ENCODE assay signal across 9 mouse cellular contexts in genomic region chr9:107290897-107291296, GRCm38 (mm10). TPM values are rescaled to one million over a fixed set of nuclear protein-coding genes. Genes with fewer than 3 reads are reported as not detected.
A peak's percentile ranks its signal among the peaks of the same experiment; 100 is the strongest.
DNase-seq lines count a peak whose midpoint lies in the region; ATAC-seq and TF ChIP-seq lines count a peak whose summit lies in the region.
"Had no signal": no experiment of that assay in that cellular context is flagged by ENCODE, and none has a peak within 500 bp of the region (broad histone marks: within the 10 kb centered on the region; RNA-seq: fewer than 3 reads in every experiment).

No protein-coding gene starts in this region.

- no peaks in the 10 kb centered on the region for H3K36me3 ChIP-seq in heart, embryonic 11.5 days (ENCODE audit: control insufficient read depth, insufficient read depth, low read length)
- H3K36me3 ChIP-seq in forebrain, embryonic 14.5 days (ENCODE audit: control insufficient read depth, insufficient read depth, low read length), result no peaks in the 10 kb centered on the region
- no peaks in the 10 kb centered on the region for H3K36me3 ChIP-seq in hindbrain, embryonic 15.5 days
- H3K36me3 ChIP-seq in midbrain, embryonic 13.5 days, result no peaks in the 10 kb centered on the region
- H3K36me3 ChIP-seq in spleen, adult 2 months (ENCODE audit: control insufficient read depth, insufficient read depth, low read length), result peaks cover 2% of the 10 kb centered on the region; the same call in 1 of the 2 replicates
- H3K36me3 ChIP-seq: limb, embryonic 15.5 days had no signal

- intact Hi-C loops in left cerebral cortex, postnatal 14 days (cut with DNase I), result loop anchor here (5.0 kb wide), 2 partner anchors 44 to 389 kb away; no protein-coding TSS in a partner anchor

- H3K9ac ChIP-seq in heart, embryonic 11.5 days (ENCODE audit: low read depth, low read length), result no peak overlapping the region
- no peak overlapping the region for H3K9ac ChIP-seq in forebrain, embryonic 14.5 days (ENCODE audit: low read length)
- H3K9ac ChIP-seq in hindbrain, embryonic 15.5 days, result no peak overlapping the region
- H3K9ac ChIP-seq in midbrain, embryonic 13.5 days (replicated peaks), result no peak overlapping the region
- H3K9ac ChIP-seq: limb, embryonic 15.5 days had no signal

- no peak for TF ChIP-seq POLR2A in spleen, adult 2 months (IDR thresholded peaks at IDR 0.05; ENCODE audit: low read depth, low read length)

- H3K27me3 ChIP-seq in heart, embryonic 11.5 days (ENCODE audit: control insufficient read depth, insufficient read depth, low read length), result peaks cover 2% of the 10 kb centered on the region; the same call in 1 of the 2 replicates
- H3K27me3 ChIP-seq in forebrain, embryonic 14.5 days (replicated peaks; ENCODE audit: control insufficient read depth, insufficient read depth, low read length), result peaks cover 5% of the 10 kb centered on the region
- peaks cover 14% of the 10 kb centered on the region for H3K27me3 ChIP-seq in hindbrain, embryonic 15.5 days
- peaks cover 39% of the 10 kb centered on the region for H3K27me3 ChIP-seq in midbrain, embryonic 13.5 days
- H3K27me3 ChIP-seq in spleen, adult 2 months (ENCODE audit: control insufficient read depth, insufficient read depth, low read length), result no peaks in the 10 kb centered on the region

- WGBS in heart, embryonic 11.5 days (ENCODE audit: insufficient replicate concordance), result 26% methylated on average over 10 of the region's 10 CpGs
- WGBS in forebrain, embryonic 14.5 days, result 30% methylated on average over 10 of the region's 10 CpGs
- 30% methylated on average over 10 of the region's 10 CpGs for WGBS in hindbrain, embryonic 15.5 days
- 30% methylated on average over 10 of the region's 10 CpGs for WGBS in midbrain, embryonic 13.5 days
- WGBS in spleen, adult 2 months, result 33% methylated on average over 10 of the region's 10 CpGs

- peak; percentile 97 for DNase-seq in heart, adult 11 months
- peak; percentile 84 for DNase-seq in forebrain, embryonic 14.5 days (ENCODE audit: low spot score)
- DNase-seq in left cerebral cortex, postnatal 14 days (ENCODE audit: low spot score in 2 of 2), result peak; percentile 68 to 87
- DNase-seq in spleen, adult 2 months (ENCODE audit: low read depth in 1 of 2, low spot score in 2 of 2), result peak; percentile 45 to 82

- H3K4me2 ChIP-seq in heart, embryonic 11.5 days, result no peak overlapping the region
- no peak overlapping the region for H3K4me2 ChIP-seq in forebrain, embryonic 14.5 days (ENCODE audit: low read length)
- no peak overlapping the region for H3K4me2 ChIP-seq in hindbrain, embryonic 15.5 days
- H3K4me2 ChIP-seq in midbrain, embryonic 13.5 days (replicated peaks), result no peak overlapping the region

- H3K4me1 ChIP-seq in heart, embryonic 11.5 days (ENCODE audit: control insufficient read depth, insufficient read depth, low read length), result peaks cover 19% of the 10 kb centered on the region; the same call in 1 of the 2 replicates
- H3K4me1 ChIP-seq in forebrain, embryonic 14.5 days (ENCODE audit: control insufficient read depth, insufficient read depth, low read length), result peaks cover 6% of the 10 kb centered on the region; the same call in 1 of the 2 replicates
- peaks cover 13% of the 10 kb centered on the region for H3K4me1 ChIP-seq in hindbrain, embryonic 15.5 days (replicated peaks)
- peaks cover 15% of the 10 kb centered on the region for H3K4me1 ChIP-seq in midbrain, embryonic 13.5 days (replicated peaks)
- peaks cover under 1% of the 10 kb centered on the region; the same call in 1 of the 2 replicates for H3K4me1 ChIP-seq in spleen, adult 2 months (ENCODE audit: control insufficient read depth, insufficient read depth, insufficient read length)

- H3K4me3 ChIP-seq in heart, embryonic 11.5 days (ENCODE audit: low read depth, low read length), result no peak overlapping the region
- no peak overlapping the region for H3K4me3 ChIP-seq in forebrain, embryonic 14.5 days (ENCODE audit: low read depth, low read length)
- H3K4me3 ChIP-seq in hindbrain, embryonic 15.5 days, result no peak overlapping the region
- H3K4me3 ChIP-seq in midbrain, embryonic 13.5 days (replicated peaks), result no peak overlapping the region
- no peak overlapping the region for H3K4me3 ChIP-seq in spleen, adult 2 months (ENCODE audit: extremely low read depth, insufficient read depth, insufficient read length)
- H3K4me3 ChIP-seq: limb, embryonic 15.5 days had no signal

- no peaks in the 10 kb centered on the region for H3K9me3 ChIP-seq in heart, embryonic 11.5 days (replicated peaks; ENCODE audit: control insufficient read depth, low read length)
- H3K9me3 ChIP-seq in forebrain, embryonic 14.5 days (replicated peaks; ENCODE audit: control insufficient read depth, low read length), result no peaks in the 10 kb centered on the region
- no peaks in the 10 kb centered on the region for H3K9me3 ChIP-seq in hindbrain, embryonic 15.5 days
- H3K9me3 ChIP-seq in midbrain, embryonic 13.5 days, result no peaks in the 10 kb centered on the region
- H3K9me3 ChIP-seq: limb, embryonic 15.5 days had no signal

- no peak for ATAC-seq in heart, embryonic 11.5 days (replicated peaks; ENCODE audit: insufficient number of reproducible peaks, low FRiP score, low TSS enrichment)
- peak; percentile 50; the same call in 1 of the 2 replicates for ATAC-seq in cerebellum, adult (ENCODE audit: insufficient number of reproducible peaks, low FRiP score, low TSS enrichment)
- ATAC-seq in forebrain, embryonic 14.5 days, result peak; percentile 67
- ATAC-seq in hindbrain, embryonic 15.5 days (ENCODE audit: low FRiP score, low read depth), result 0 out of 2 replicates have a peak, but pooled peaks have one; percentile 36
- peak; percentile 65 for ATAC-seq in midbrain, embryonic 13.5 days

- TF ChIP-seq CTCF in spleen, adult 2 months (IDR thresholded peaks at IDR 0.05; ENCODE audit: extremely low read depth, insufficient read depth, insufficient read length, insufficient replicate concordance), result peak; percentile 98

- no peak overlapping the region for H3K27ac ChIP-seq in heart, embryonic 11.5 days (ENCODE audit: low read depth, low read length)
- no peak overlapping the region for H3K27ac ChIP-seq in forebrain, embryonic 14.5 days (ENCODE audit: low read depth, low read length)
- H3K27ac ChIP-seq in hindbrain, embryonic 15.5 days (replicated peaks), result no peak overlapping the region
- H3K27ac ChIP-seq in midbrain, embryonic 13.5 days, result no peak overlapping the region
- H3K27ac ChIP-seq in spleen, adult 2 months (ENCODE audit: insufficient read depth, low read length), result no peak overlapping the region
- H3K27ac ChIP-seq: limb, embryonic 15.5 days had no signal

RNA-seq across cellular contexts. Expression of gene Mapkapk3, which starts 1.2 kb away (rescaled TPM):
- polyA plus RNA-seq in heart, embryonic 11.5 days (2014; fragmentation: Nextera tagmentation; extraction: Ambion mirVana), result 5.8 and 9.0 TPM in 2 replicates
- polyA plus RNA-seq in forebrain, embryonic 14.5 days (2014; fragmentation: Nextera tagmentation; extraction: Ambion mirVana), result 1.4 and 1.9 TPM in 2 replicates
- polyA plus RNA-seq in hindbrain, embryonic 15.5 days (2015; fragmentation: Nextera tagmentation; extraction: Ambion mirVana), result 2.7 and 3.0 TPM in 2 replicates
- total RNA-seq in left cerebral cortex, postnatal 14 days (2021), result 1 to 10 TPM; 2.4 to 2.7 TPM
- polyA plus RNA-seq in midbrain, embryonic 13.5 days (2015; fragmentation: Nextera tagmentation; extraction: Ambion mirVana), result 1.7 and 1.9 TPM in 2 replicates
- polyA plus RNA-seq in spleen, adult 2 months (2012; rRNA removed), result 28.0 and 29.7 TPM in 2 replicates

RNA-seq across cellular contexts. Expression of gene Cish, which starts 4.9 kb away (rescaled TPM):
- 7.7 and 8.8 TPM in 2 replicates for polyA plus RNA-seq in heart, embryonic 11.5 days (2014; fragmentation: Nextera tagmentation; extraction: Ambion mirVana)
- 4.9 and 7.0 TPM in 2 replicates for polyA plus RNA-seq in forebrain, embryonic 14.5 days (2014; fragmentation: Nextera tagmentation; extraction: Ambion mirVana)
- polyA plus RNA-seq in hindbrain, embryonic 15.5 days (2015; fragmentation: Nextera tagmentation; extraction: Ambion mirVana), result 10.9 and 13.7 TPM in 2 replicates
- total RNA-seq in left cerebral cortex, postnatal 14 days (2021), result 10 to 100 TPM in 1 of 2 experiments, 1 to 10 TPM in 1; 6.7 to 11.1 TPM
- 6.3 and 6.6 TPM in 2 replicates for polyA plus RNA-seq in midbrain, embryonic 13.5 days (2015; fragmentation: Nextera tagmentation; extraction: Ambion mirVana)
- polyA plus RNA-seq in spleen, adult 2 months (2012; rRNA removed), result 9.3 and 13.3 TPM in 2 replicates

RNA-seq across cellular contexts. Expression of gene Hemk1, which starts 47.3 kb away (rescaled TPM):
- 10.6 and 12.1 TPM in 2 replicates for polyA plus RNA-seq in heart, embryonic 11.5 days (2014; fragmentation: Nextera tagmentation; extraction: Ambion mirVana)
- polyA plus RNA-seq in forebrain, embryonic 14.5 days (2014; fragmentation: Nextera tagmentation; extraction: Ambion mirVana), result 14.0 and 15.7 TPM in 2 replicates
- polyA plus RNA-seq in hindbrain, embryonic 15.5 days (2015; fragmentation: Nextera tagmentation; extraction: Ambion mirVana), result 15.2 and 17.2 TPM in 2 replicates
- 10 to 100 TPM; 16.5 to 16.6 TPM for total RNA-seq in left cerebral cortex, postnatal 14 days (2021)
- polyA plus RNA-seq in midbrain, embryonic 13.5 days (2015; fragmentation: Nextera tagmentation; extraction: Ambion mirVana), result 17.5 and 18.1 TPM in 2 replicates
- 11.0 and 12.2 TPM in 2 replicates for polyA plus RNA-seq in spleen, adult 2 months (2012; rRNA removed)

RNA-seq across cellular contexts. Expression of gene 6430571L13Rik, which starts 49.5 kb away (rescaled TPM):
- 0.66 and 0.92 TPM in 2 replicates for polyA plus RNA-seq in heart, embryonic 11.5 days (2014; fragmentation: Nextera tagmentation; extraction: Ambion mirVana)
- polyA plus RNA-seq in forebrain, embryonic 14.5 days (2014; fragmentation: Nextera tagmentation; extraction: Ambion mirVana), result 2.0 and 2.3 TPM in 2 replicates
- polyA plus RNA-seq in hindbrain, embryonic 15.5 days (2015; fragmentation: Nextera tagmentation; extraction: Ambion mirVana), result 9.1 and 9.4 TPM in 2 replicates
- total RNA-seq in left cerebral cortex, postnatal 14 days (2021), result 1 to 10 TPM; 2.4 to 3.4 TPM
- polyA plus RNA-seq in midbrain, embryonic 13.5 days (2015; fragmentation: Nextera tagmentation; extraction: Ambion mirVana), result 6.4 and 8.2 TPM in 2 replicates
- polyA plus RNA-seq in spleen, adult 2 months (2012; rRNA removed), result 0.29 and 0.50 TPM in 2 replicates

RNA-seq across cellular contexts. Expression of gene Dock3, which starts 59.2 kb away (rescaled TPM):
- polyA plus RNA-seq in heart, embryonic 11.5 days (2014; fragmentation: Nextera tagmentation; extraction: Ambion mirVana), result 0.34 and 0.56 TPM in 2 replicates
- 9.1 and 12.9 TPM in 2 replicates for polyA plus RNA-seq in forebrain, embryonic 14.5 days (2014; fragmentation: Nextera tagmentation; extraction: Ambion mirVana)
- 22.5 and 28.5 TPM in 2 replicates for polyA plus RNA-seq in hindbrain, embryonic 15.5 days (2015; fragmentation: Nextera tagmentation; extraction: Ambion mirVana)
- 100 to 1,000 TPM; 165 to 173 TPM for total RNA-seq in left cerebral cortex, postnatal 14 days (2021)
- polyA plus RNA-seq in midbrain, embryonic 13.5 days (2015; fragmentation: Nextera tagmentation; extraction: Ambion mirVana), result 14.0 and 20.2 TPM in 2 replicates
- polyA plus RNA-seq in spleen, adult 2 months (2012; rRNA removed), result 0.55 and 0.78 TPM in 2 replicates
